Mouse (Mus musculus) heart, postnatal 10 days (tissue): ENCODE data around the gene Stxbp6. TPM values are rescaled to one million over a fixed set of nuclear protein-coding genes. Genes with fewer than 3 reads are reported as not detected.

Source experiments
- DNase-seq, 2 experiments: peaks; one replicate each; pipeline ENCODE4 v3.0.0; 2021
- intact Hi-C: fragments of 180-260 bp; cut with DNase I; formaldehyde crosslinking; loops from one replicate; pipeline ENCODE4 v1.15.1; 2025
- total RNA-seq, 2 experiments: library from RNA; stranded (reverse); gene quantifications; 2 replicates each; pipeline ENCODE4 v1.2.3; 2021

Gene Stxbp6
- total RNA-seq, 2 experiments from 2014 or later: 9.6 to 12.9 TPM

DNA sequence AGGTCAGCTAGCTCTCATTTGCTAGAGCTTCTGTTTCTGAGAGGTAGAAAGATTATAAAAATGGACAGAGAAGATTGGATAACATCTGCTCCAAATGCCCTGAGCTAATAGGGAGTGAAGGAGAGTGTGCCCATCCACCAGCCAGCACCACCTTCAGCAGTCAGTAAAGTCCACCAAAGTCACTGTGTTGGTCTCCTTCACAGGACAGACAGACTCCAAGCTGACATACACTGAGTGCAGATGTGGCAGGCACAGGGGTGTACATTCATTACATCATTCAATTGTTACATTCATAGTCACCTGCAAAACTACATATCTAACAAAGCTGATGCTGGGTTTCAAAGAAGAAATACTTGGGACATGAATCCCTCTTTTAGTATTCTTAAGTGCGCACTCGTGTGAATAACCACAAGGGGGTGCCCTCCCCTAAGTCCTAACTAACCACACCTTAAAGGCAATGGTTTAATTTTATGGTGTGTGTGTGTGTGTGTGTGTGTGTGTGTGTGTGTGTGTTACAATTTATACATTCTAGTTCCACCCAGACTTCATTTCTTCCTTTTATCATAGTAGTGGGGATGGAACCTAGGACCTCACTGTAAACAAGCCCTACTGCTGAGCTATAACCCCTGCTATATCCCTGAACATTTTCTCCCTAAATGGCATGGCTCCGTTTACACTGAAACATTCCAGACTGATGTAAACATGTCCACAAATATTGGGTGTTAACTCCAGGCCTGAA, 225.9 kb downstream of the Stxbp6 start:
- intact Hi-C loops: loop anchor here (2.0 to 5.0 kb wide), 3 partner anchors 224 to 339 kb away; no protein-coding TSS in a partner anchor
- DNase-seq: peak; percentile 53 to 76

DNA sequence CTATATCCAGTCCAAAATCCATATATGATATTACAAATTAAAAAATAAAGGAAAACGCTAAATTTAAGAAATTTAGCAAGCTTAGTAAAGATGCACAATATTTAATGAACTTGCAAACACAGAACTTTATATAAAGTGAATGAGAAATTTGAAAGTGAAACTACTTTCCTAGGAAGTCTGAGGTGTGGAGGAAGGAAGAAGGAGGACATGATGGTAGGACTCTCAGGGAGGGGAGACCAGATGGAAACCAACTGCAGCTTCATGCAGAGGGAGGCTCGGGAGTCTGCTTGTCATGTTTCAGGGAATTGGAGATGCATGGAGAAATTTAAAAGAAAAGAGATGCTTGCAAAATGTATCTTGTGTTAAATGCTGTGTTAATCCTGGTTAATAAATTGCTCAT, 233.9 kb downstream of the Stxbp6 start:
- intact Hi-C loops: no loop called here
- no peak for DNase-seq

DNA sequence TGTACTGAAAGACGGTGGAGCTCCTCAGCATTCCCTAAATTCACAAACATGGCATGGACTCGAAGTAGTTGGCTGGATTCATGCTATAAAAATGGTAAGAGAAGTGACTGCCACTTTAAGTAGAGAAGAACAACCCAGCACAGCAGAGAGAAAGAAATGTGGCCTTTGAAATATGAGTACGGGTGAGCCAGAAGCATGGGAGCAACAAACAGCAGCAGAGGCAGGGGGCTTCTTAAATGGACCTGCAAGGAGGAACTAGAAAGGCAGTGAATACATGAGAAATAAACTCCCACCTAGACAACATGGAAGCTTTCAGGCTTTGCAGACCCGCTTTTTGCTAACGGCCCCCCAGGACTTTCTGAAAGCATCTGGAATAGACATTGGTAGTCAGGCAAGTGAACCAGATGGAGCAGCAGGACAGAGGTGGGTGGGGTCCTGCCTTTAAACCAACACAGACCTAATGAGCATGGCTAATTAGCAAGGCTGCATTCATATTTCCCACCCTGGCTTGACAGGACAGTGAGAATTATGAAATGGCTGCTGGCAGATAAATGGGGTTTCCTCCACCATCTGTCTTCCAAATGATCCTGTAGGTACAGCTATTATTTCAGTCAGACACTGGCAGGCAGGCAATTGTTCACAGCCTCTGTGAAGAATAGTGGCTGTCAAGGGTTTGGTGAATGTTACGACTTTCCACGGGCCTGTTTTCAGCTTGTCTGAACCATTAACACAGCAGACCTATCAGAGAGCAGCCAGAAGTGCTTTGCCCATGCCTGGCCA, 234.7 kb downstream of the Stxbp6 start:
- no peak for DNase-seq
- intact Hi-C loops: no loop called here

DNA sequence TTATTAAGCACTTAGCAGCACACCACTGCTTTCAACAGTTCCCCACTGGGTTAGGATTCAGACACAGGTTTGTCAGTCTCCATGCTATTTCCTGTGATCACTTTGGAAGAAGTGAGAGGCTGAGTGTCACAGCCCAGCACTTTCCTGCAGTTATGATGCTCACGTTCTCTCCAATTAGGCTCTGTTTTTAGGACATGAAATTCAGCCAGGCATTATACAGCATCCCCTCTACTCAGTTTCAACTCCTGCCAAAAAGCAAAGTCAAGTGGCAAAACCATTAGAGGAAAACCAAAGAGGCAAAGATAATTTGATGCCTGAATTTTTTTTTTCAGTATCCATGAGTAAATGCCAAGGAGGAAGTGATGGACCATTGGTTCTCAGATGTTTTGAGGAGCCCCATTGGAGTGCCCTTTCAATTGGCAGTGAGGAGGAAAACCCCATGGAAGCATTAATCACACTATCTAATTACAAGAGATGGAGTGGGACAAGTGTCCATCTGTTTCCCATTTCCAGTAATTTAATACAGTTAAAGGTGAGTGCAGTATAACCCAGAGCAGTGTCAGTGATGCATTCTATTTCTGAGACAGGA, 238.5 kb downstream of the Stxbp6 start:
- no peak for DNase-seq
- intact Hi-C loops: no loop called here

DNA sequence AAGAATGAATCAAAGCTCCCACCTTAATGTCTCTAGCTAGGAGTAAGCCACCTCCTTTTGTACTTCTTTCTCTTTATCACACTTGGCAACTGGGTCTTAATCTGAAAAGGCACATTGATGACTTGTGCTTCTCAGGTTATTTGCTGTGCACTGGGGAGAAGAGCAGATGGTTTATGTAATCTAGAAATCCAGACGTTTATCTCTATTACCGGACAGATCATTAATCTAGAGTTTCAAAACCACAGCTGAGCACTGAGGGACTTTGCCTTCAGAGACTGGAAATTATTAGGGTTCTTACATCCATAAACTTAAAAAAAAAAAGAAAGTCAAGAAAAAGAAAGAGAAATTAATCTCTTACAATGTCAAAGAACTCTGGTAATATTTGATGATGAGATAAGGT, 262.6 kb downstream of the Stxbp6 start:
- DNase-seq: no peak
- intact Hi-C loops: no loop called here

DNA sequence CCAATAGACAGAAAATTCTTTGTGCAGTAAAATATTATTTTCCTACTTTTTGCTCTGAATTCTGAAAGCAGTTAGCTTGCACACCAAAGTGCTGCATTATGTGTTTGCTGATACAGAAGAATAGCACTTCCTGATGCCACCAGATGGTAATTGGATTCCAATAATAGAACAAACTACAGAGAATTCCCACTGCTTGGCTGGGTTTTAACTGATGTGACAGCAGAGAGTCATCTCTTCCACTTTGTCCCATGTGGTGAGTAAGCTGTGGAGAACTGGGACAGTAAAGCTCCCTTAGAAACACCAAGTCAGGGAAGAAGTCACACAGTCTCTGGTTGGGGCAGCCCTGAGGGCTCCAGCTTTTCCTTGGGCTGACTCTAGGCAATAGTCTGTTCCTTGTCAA, 270.3 kb downstream of the Stxbp6 start:
- intact Hi-C loops: no loop called here

More for the DNA sequence above, 270.3 kb downstream of the Stxbp6 start:
- DNase-seq: no peak
